Mouse (Mus musculus) left cerebral cortex, postnatal 25 days (tissue): ENCODE measurements around the gene Spata32. TPM values are rescaled to one million over a fixed set of nuclear protein-coding genes. Genes with fewer than 3 reads are reported as not detected.

Source experiments
- DNase-seq, 2 experiments: peaks; one replicate each; pipeline ENCODE4 v3.0.0; 2022; ENCODE audit warnings: low spot score in 2 of 2, mixed read lengths in 1 of 2
- intact Hi-C: fragments of 180-260 bp; cut with DNase I; formaldehyde crosslinking; loops from one replicate; pipeline ENCODE4 v1.15.1; 2025
- total RNA-seq, 2 experiments: library from RNA; stranded (reverse); gene quantifications; 2 replicates each; pipeline ENCODE4 v1.2.3; 2021

Gene Spata32
- total RNA-seq, 2 experiments from 2014 or later: 1.3 to 1.4 TPM

DNA sequence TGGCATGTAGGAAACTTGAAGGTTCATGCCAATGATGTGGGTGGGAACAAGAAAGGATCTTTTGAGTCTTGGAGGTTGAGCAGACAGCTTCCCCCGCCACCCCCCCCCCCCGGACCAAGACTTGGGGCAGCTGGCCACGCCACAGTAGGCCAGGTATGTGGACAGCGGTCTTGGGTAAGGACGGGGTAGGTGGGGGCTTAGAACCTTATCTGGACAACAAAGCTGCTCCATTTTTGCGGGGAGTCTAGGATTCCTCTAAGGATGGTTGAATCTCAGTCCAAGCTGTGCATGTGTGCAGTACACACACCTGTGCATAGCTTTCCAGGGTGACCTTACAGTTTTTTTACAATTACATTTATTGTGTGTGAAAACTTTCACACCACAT, 277 bp upstream of the Spata32 start:
- no peak for DNase-seq
- intact Hi-C loops: loop anchor here (2.0 kb wide), 1 partner anchor 20 kb away; no protein-coding TSS in a partner anchor

DNA sequence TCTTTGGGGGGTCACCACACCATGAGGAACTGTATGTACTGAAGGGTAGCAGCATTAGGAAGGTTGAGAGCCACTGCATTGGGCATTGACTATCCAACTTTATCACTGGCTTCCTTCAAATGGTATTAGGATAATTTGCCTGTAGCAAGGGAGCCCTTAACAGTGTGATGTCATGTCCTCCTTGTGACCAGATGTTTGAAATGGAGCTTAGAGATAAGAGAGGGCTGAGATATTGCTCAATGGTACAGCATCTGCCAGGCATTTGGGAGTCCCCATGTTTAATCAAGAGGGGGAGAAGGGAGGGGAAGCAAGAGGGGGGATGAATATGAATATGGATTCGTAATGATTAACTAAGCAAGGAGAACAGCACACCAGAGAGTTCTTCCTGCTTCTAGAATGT, 2.9 kb downstream of the Spata32 start:
- no peak for DNase-seq
- intact Hi-C loops: no loop called here

DNA sequence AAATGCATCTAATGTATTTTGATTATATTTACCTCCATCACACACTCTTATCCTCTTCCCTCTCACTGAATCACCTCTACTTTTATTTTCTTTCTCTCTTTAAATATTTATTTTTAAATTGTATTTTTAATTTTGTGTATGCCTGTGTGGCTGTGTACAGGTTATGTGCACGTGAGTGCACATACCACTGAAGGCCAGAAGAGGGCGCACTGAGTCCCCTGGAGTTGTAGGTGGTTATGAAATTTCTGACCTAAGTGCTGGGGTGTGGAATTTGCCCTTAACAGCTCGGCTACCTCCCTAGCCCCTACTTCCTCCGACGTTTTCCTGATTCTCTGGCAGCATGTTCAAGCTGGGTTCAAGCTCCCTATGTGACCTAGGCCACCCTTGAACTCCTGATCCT, 4.5 kb downstream of the Spata32 start:
- intact Hi-C loops: no loop called here
- DNase-seq: no peak

DNA sequence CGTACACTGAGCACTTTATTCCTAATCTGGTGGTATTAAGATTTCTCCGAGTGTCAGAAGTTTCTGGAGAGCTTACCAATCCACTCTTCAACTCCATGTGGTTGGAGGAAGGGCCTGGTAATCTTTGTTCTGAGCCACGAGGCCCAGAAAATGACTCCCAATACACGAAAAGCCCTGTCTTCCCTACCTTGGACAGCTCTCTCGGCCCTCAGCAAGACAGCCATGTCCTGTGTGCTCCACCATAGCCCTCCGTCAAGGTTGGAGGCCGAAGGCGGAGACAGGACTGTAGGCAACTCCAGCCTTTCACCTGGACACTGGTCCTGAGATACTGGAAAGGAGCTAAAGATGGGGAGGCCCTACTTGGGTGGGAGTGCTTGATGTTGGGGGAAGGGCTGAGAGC, 7.9 kb downstream of the Spata32 start:
- intact Hi-C loops: no loop called here
- no peak for DNase-seq

DNA sequence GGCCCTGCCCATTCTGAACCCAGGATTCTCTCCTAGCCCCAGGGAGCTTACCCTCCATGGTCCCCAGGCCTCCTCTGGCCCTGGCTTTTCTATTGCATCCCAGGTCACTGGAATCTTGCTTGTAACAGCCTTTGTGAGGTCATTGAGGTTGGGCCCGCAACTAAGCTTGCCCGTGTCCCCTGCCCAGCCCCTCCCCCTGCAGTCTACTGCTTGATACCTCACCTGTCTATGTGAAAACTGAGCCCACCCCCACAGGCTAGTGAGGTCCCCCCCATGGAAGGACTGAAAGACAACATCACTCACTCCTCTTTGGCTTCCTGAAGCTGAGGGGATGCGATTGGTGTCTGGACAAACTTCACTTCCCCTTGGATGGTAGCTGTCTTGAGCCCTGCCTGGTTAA, 9.8 kb downstream of the Spata32 start, which contains the start of gene 1700023F06Rik:
Gene 1700023F06Rik (minus strand): TSS at position 101 of the 400 bp plus-strand sequence.
- intact Hi-C loops: no loop called here
- DNase-seq: no peak

DNA sequence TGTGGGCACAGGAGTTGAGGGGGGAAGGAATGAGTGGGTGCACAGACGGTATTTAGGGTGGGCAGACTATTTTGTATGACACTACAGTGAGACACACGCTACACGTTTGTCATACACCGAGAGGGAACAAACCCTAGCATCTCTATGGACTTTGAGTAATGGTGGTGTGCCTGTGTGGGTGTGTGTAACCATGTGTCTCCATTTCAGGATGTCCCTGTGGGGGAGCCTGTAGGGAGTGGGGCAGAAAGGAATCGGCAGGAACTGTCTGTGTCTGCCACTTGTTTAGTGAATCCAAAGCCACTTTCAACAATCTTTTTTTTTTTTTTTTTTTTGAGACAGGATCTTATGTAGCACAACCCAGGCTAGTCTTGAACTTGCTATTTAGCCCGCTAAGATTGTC, 12.0 kb downstream of the Spata32 start:
- intact Hi-C loops: no loop called here
- DNase-seq: peak in 1 of 2 experiments; percentile 68

DNA sequence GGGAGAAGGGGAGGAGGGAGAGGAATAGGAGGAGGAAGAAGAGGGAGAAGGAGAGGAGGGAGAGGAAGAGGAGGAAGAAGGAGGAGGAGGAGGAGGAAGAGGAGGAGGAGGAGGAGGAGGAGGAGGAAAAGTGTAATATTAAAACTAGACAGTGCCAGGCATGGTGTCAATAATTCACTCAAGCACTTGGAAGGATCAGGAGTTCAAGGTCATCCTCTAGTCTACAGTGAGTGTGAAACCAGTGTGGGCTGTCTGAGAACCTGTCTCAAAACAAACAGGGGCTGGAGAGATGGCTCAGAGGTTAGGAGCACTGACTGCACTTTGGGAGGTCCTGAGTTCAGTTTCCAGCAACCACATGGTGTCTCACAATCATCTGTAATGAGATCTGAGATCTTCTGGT, 15.9 kb downstream of the Spata32 start:
- intact Hi-C loops: no loop called here

DNA sequence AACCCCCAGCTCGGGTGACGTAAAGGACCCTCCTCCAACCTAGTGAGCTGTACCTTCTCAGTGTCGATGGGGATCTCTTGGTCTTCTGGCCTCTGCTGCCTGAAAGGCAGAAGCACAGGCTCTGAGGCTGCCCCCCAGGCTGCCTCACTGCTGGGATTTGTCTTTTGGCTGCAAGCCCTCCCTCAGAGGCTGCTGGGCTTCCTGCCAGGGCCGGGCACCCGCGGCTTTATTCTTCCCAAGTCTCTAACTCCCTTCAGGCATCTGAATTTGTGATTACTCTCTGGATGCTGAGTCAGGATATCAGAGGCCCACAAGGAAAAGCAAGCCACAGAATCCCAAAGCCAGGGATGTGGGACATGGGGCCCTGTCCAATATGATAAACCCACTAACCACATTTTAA, 16.6 kb downstream of the Spata32 start:
- DNase-seq: peak; percentile 67 to 91
- intact Hi-C loops: no loop called here

More for the DNA sequence above, 15.9 kb downstream of the Spata32 start:
- DNase-seq: no peak

DNA sequence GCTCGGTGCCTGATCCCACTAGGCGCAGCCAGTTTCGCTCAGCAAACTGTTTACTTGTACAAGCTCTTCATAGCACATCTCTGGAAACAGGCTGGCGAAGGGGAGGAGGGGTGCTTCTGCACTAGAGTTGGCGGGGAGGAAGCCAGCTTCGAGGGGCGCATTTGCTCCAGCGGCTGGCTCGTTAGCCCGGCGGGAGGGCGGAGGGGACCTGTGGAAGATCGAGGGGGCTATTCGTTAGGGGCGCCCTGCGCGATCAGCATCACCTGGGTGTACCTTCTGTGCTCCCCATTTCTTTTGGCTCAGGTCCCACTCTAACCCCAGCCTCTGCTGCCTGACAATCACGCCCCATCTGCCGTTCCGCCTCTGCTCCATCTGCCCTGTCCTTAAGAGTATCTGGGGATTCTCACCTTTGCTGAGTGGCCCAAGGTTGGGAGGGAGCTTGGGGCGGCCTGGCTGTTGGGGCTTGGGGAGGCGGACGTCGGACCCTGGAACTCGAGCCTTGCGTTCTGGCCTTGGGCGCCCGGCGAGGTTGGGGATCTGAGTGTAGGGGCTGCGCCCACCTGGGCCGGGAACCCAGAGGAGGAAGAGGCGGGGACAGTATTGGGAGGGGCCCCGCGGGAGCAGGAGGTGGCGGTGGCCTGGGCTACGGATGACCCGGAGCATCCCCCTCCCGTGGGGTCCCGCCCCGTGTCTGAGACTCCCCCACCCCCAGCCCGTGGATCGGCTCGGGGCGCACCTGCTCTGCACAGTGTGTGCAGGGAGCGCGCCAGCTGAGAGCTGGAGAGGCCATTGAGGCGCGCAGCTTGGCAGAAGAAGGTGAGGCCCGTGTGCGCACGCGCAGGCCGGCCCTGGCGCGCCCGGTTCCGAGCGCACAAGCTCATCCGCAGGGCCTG, 19.1 kb downstream of the Spata32 start:
- intact Hi-C loops: loop anchor here (2.0 kb wide), 1 partner anchor 20 kb away; the partner anchor contains the start of gene Spata32
- peak; percentile 83 to 93 for DNase-seq

DNA sequence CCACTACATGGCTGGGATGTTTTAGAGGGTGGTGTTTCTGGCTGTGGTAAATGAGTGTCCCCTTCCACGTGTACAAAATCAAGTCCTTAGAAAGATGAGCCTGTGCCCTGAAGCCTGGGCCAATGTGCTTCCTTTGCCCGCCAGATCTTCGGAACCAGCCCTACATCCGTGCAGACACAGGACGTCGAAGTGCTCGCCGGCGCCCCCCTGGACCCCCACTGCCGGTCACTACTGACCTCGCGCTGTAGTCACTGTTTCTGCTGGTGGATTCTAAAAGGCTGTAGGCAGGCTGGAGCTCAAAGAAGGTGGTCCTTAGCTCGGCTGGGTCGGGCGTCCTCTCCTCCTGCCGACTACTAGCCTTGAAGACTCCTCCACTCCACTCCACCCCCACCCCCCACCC, 19.9 kb downstream of the Spata32 start:
- DNase-seq: peak in 1 of 2 experiments; percentile 20
- intact Hi-C loops: loop anchor here (2.0 kb wide), 1 partner anchor 20 kb away; the partner anchor contains the start of gene Spata32

DNA sequence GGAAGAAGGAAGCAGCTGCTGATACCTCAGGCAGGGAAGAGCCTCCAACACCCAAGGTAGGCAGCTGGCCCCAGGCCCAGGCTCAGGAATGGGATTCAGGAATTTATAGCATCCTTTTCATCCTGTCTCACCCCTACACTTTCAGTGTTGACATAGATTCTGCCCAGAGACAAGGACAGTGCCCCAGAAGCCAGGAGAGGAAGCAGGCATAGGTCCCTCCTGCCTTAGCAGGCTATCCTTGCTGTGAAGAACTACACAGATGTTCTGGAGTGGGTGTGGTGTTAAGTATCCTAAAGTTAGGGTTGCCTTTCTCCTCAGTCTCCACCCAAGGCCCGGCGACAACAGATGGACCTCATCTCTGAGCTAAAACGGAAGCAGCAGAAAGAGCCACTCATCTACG, 20.9 kb downstream of the Spata32 start:
- intact Hi-C loops: no loop called here
- DNase-seq: peak; percentile 51 to 94

DNA sequence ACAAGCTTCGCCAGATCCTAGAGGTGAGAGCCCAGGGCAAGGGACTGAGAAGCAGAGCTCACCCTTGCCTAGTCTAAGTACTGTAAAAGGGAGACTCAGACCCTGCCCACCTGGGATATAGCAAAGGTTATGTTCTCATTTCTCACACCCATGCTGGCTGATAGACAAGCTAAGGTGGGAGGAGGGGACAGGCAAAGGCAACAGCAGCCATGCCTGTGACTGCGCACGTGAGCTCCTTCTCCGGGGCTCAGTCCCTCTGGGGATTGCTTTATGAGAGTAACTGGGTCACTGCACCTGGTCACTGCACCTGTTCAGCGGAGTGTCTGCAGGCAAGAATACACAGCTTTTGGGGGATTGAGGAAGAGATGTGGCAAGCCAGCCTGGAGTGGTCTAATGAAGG, 22.6 kb downstream of the Spata32 start:
- intact Hi-C loops: no loop called here
- DNase-seq: no peak

DNA sequence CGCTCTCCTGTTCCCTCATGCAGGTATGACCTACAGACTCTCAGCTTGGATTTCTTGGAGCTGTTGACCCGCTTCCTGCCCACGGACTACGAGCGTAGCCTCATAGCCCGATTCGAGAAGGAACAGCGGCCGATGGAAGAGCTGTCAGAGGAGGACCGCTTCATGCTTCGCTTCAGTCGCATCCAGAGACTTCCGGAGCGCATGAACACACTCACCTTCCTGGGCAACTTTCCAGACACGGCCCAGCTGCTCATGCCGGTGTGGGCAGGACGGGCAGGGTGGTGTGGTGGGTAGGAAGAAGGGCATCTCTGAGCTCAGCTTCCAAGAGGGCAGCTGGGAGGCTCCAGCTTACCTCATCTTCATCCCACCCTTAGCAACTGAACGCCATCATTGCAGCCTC, 23.0 kb downstream of the Spata32 start:
- peak; percentile 38 to 64 for DNase-seq
- intact Hi-C loops: no loop called here

DNA sequence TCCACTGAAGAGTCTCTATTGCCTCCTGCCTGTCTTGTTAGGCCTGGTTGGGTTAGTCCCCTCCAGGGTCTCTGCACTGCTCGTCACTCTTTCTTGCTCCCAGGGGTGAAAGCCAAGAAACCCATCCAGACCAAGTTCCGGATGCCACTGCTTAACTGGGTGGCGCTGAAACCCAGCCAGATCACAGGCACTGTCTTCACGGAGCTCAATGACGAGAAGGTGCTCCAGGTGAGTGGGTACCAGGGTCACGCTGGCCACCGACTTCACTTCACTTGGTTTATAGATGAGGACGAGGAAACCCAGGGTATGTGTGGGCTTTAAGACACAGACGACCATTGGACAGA, 24.4 kb downstream of the Spata32 start:
- intact Hi-C loops: no loop called here
- peak; percentile 30 to 33 for DNase-seq

DNA sequence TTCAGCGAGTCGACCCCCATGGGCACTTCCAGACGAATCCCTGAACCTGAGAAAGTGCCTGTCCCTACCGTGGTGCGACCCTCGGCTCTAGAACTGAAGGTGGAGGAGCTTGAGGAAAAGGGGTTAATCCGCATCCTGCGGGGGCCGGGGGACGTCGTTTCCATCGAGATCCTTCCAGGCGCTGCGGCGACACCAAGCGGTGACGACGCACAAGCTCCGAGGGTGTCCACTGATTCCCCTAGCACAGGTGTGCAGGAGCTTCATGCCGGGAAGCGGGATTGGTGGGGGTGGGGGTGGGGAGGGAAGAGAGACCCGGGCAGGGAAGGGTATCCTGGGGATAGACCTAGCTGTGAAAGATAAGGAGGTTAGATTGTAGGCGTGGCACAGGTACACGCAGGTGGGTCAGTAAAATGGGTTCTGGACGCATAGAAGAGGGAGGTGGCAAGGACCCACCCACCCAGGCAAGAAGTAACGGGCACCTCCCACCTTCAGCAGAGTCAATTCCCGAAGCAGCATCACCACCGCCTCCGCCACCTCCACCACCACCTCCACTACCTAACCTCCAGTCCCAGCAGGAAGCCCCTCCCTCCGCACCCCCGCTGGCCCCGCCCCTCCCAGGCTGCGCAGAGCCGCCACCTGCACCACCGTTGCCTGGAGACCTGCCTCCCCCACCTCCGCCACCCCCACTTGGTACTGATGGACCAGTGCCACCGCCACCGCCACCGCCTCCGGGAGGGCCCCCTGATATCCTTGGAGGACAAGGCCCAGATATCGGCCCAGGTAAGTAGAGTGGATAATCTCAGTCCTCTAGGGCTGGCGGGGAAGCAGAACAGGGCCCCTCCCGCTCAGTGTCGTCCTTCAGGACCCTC, 25.0 kb downstream of the Spata32 start:
- intact Hi-C loops: no loop called here
- peak; percentile 77 to 88 for DNase-seq

DNA sequence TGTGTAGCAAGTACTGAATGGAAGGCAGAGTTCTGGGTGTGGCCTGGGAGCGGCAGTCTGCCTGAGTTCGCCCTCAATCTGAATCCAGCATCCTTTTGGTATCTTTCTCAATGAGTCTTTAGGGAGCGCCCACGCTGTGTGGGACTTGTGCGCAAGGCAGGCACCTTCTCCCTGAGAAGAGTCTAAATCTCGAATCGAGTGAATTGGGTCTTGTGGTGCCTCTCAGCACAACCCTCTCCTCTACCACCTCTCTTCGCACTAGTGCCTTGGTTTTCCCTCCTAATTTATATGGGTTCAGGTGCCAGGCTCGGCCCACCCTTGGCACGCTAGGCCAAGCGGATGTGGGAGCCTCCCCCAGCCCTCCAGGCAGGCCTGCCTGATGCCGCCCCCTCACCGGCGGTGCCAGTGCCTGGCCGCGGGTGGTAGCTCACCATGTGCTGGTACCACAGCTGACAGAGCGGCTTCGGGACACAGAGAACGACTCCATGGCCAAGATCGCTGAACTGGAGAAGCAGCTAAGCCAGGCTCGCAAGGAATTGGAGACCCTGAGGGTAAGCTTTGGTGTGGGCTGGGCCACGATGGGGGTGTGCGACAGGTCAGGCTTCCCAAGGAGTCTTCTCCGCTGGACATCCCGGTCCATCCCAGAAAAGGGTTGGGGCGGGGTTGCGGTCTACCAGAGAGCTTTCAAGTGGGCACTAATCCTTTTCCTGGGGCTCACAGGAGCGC, 25.8 kb downstream of the Spata32 start:
- peak; percentile 78 to 94 for DNase-seq
- intact Hi-C loops: no loop called here

DNA sequence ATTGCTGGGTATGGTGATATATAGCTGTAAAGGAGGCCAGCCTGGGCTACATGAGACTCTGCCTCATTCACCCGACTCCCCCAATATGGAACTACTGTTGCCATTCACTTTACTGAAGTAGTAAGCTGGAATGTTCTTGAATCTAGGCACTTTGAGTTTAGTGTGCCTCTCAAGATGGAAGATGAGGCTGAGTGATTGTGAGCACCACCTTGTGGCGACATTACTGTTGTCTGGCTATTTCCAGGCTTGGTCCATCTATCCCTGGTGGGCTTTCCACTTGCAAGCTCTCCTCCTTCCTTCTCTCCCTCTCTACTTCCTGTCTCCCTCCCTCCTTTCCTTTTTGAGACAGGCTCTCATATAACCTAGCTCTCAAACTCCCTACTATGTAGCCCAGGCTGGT, 33.3 kb downstream of the Spata32 start:
- peak; percentile 58 to 63 for DNase-seq
- intact Hi-C loops: no loop called here

DNA sequence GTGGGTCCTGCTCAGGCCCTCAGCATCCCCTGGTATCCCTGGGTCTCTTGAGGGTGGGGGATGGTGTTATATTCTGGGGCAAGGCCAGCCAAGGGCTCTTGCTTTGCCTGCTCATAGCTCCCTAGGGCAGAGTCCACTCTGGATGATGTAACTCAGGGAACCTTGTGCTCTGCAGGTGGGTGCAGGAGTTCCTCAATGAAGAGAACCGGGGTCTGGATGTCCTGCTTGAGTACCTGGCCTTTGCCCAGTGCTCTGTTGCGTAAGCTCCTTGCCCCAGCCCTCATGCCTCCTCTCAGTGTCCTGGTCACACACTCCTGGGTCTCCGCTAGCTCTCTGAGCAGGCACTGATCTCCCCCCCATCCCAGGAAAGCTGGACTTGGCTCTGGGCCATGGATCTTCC, 36.3 kb downstream of the Spata32 start:
- no peak for DNase-seq
- intact Hi-C loops: no loop called here

DNA sequence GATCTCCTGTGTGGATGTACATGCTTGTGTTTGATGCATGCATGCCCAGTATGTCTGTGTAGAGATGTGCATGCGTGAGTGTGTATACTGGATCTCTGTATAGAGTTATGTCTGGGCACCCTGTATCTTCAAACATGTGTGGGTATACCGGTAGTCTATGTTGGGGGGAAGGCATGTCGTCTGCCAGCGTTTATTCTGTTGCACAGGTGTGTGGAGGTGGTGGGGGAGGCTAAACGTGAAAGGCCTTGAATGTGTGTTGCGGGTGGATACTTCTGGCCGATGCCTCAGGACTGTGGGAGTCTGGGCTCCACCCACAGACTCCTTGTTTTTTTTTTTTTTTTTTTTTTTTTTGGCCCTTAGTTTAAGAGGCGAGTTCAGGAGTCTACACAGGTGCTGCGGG, 36.9 kb downstream of the Spata32 start:
- intact Hi-C loops: no loop called here
- DNase-seq: peak in 1 of 2 experiments; percentile 60

DNA sequence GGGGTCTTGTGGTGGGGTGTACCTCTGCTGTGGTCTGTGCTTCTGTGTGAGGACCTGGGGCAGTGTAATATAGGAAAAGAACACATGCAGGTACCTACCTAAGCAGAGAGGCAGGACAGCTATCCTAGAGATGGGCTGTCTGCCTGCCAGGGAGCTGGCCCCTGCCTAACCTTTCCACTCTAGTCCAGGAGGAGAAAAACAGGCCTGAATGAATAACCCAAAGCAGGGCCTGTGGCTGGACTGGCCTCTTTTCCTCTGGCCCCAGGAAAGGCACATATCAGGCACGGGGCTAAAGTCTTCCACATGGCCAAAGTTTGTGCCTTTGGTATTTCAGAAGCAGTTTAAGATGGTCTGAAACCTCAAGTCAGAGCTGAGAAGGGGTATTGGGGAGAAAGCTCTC, 37.8 kb downstream of the Spata32 start:
- no peak for DNase-seq
- intact Hi-C loops: no loop called here
